Mouse (Mus musculus) megakaryocyte-erythroid progenitor cell, adult 5-6 weeks (primary cell): Measurements from ENCODE around the gene Fbxw7. TPM values are rescaled to one million over a fixed set of nuclear protein-coding genes. Genes with fewer than 3 reads are reported as not detected.

ENCODE experiments used
- ATAC-seq: replicated peaks from 2 replicates; pipeline ENCODE4 v1.8.0; 2016; ENCODE audit warnings: mild to moderate bottlenecking, inconsistent platforms; ENCODE audit not compliant: severe bottlenecking, poor library complexity, low FRiP score, low TSS enrichment
- total RNA-seq, 2 experiments: library from RNA; stranded (forward) in 1 of 2; stranded (reverse) in 1 of 2; fragments of 200-1000, 215-1000 nt in 1 of 2; fragments of >200 nt in 1 of 2; fragmentation: Nextera tagmentation in 1 of 2; gene quantifications; 2 replicates each; pipeline ENCODE4 v1.2.3; 2014 to 2017

Fbxw7 gene
- total RNA-seq, 2 experiments from 2014 or later, result 10.6 to 18.9 TPM

GRCm38 (mm10) chr3:84936252-84936651 lies 121.2 kb downstream of the Fbxw7 start:
- no peak for ATAC-seq

- peak; percentile 42; the same call in 1 of the 2 replicates for ATAC-seq
These were observed 121.9 kb downstream of the Fbxw7 start for GRCm38 (mm10) chr3:84936956-84937355.

DNA sequence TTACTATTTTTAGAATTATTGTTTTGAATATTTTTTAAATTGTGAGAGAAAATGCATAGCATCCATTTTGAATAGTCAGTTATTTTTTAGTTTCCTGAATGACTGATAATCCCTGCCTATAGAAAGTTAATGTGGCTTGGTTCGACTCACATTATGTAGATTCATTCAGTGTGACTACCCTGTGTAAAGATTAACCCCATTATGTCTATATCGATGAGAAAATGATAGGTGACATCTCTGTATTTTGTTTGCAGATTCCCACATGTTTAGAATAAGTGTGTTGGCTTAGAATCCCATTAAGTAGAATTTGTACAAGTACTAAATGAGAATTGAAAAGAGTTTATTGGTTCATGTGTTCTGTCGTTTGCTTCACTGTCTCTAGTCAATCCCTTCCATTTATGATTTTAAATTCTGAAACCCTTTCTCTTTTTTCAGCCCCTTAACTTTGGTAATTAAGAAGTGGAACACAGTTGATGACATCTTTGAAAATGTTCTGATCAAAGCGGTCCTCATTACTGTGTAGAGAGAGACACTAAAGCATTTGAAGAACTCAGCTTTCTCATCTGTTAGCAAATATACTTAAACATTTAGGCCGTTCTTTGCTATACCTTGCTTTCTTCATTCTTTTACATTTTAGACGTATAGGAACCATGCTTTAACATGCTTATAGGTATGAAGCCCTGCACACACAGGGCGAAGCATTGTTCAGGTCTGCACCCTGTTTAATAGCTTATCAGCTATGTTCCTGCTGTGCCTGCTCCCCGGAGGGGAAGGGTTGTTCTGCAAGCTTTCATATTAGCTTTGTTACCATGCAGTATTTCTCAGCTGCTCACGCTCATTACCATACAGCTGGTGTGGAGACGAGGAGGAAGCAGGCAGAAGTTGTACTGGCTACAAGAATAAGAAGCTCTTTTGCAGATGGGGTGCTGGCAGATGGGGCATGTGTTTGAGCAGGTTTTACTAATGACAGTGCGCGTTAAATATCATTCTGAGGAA lies 122.6 kb downstream of the Fbxw7 start:
- peak; percentile 84 for ATAC-seq

DNA sequence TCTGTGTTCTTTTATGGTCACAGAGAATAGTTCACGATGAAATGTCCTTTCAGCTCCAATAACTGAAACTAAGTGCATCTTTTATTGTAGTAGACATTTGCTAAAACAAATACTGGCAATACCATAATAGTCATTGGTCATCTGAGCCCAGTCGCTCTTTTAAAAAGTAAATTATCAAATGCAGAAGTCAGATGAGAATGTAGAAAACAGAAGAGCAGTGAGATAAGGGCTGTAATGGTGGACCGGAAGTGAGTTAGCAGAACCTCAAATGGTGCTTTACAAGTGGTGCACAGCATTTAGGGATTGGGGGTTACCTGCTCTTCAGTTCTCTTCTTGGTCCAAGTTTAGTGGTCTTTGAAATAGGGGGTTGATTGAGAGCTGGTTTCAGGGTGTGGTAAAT lies 129.9 kb downstream of the Fbxw7 start:
- ATAC-seq, result peak; percentile 44; the same call in 1 of the 2 replicates

DNA sequence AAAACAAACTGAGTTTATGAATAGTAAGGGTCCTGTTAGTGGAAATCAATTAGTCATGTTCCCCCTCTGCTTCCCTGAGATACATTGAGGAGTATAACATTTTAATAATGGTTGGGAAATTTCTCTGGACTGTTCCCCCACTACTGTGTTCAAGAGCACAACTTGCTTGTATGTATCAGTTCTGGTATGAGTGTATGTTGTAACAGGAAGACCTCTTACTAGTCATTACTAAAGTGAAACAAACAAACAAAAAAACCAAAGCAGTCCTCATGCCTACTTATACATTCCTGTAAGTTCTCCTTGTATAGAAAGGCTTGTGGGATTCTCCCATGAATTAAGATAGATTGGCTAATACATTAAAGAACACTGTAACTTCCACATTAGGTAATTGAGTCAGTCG lies 131.3 kb downstream of the Fbxw7 start:
- no peak for ATAC-seq

- ATAC-seq, result no peak
These were observed 134.3 kb downstream of the Fbxw7 start for GRCm38 (mm10) chr3:84949387-84949786.

DNA sequence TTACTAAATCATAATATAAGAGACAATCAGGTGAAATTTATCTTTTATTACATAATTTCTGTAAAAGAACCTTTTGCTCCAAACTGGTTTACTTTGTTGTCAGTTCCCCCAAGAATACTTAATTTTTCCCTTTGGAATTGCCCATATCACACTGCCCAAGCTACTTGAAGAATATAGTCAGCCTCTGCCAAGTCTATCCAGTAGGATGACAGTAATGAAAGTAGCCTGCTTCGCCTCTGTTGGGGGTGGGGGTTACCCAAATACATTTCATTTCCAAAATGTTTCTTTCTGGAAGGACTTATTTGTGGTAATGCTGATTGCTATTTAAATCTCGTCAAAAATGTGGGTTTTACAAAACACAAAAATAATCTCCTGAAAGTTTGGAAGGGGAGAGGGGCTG lies 136.6 kb downstream of the Fbxw7 start:
- ATAC-seq, result no peak

- ATAC-seq, result no peak
These were observed 137.1 kb downstream of the Fbxw7 start for GRCm38 (mm10) chr3:84952135-84952534.

- no peak for ATAC-seq
These were observed 137.6 kb downstream of the Fbxw7 start for GRCm38 (mm10) chr3:84952585-84953187.

DNA sequence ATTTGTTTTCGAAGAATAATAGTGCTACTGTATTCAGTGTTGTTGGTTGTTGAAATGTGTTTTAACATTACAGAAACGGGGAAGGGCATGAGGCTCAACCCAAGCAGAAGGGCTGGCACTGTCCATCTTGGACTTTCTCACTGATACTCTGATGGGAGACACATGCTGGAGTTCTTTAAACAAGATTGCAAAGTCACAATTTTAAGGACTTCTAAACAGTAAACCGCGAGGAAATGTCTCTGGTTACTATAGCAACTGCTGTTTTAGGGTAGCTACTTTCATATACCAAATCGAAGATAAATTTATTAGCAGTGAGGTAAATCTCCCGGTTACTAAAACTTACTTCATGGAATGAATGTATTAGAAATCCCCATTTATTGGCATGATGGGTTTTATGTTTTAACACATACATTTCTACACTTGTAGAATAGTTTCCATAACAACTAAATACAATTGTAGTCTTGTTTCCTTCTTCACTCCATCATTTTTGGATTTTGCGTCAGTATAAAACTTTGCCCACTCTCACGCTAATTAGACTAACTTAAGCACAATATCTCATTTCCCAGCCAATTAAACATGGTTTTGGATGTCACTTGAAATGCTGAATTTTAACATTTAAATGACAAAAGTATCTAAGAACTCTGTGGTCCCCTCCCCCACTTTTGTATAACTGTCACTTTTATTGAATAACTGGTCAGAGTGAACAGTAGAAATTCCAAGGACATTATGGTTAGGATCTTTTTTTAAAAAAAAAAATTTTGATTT lies 140.1 kb downstream of the Fbxw7 start:
- no peak for ATAC-seq

- no peak for ATAC-seq
These were observed 140.8 kb downstream of the Fbxw7 start for GRCm38 (mm10) chr3:84955857-84956256.

DNA sequence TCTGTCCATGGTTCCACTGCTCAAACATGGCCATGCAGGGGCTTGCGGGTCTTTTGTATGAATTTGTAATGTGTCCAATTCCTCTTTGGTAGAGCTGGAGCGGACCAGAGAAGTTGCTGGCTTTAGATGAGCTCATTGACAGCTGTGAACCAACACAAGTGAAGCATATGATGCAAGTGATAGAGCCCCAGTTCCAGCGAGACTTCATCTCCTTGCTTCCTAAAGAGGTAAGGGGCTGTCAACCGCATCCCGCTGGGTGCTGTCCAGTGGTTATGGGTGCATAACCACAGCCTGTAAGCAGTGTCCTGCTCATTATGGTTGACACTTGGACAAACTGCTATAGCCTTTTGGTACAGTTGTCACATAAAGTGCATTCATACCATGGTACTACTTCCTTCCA lies 150.1 kb downstream of the Fbxw7 start:
- no peak for ATAC-seq

- no peak for ATAC-seq
These were observed 152.3 kb downstream of the Fbxw7 start for GRCm38 (mm10) chr3:84967364-84967763.

- ATAC-seq, result no peak
These were observed 156.5 kb downstream of the Fbxw7 start for GRCm38 (mm10) chr3:84971561-84971960.

DNA sequence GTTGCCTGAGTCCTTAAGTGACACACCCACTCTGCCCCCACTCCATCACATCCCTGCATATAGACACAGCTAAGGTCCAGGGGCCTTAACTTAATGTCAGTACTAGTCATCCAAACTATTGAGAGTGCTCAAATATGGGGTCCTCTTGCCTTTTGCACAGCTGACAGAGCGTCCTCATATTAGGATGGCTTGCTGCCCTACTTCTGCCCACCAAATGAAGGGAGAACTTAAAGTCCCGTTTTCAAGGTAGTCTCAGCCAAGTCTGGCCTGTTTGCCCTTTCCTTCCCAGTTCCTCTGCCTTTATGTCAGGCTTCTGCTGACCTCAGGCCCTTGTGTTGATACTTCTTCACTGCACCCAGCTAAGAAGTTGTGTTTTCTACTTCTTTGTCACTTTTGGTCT lies 157.8 kb downstream of the Fbxw7 start:
- ATAC-seq, result no peak

DNA sequence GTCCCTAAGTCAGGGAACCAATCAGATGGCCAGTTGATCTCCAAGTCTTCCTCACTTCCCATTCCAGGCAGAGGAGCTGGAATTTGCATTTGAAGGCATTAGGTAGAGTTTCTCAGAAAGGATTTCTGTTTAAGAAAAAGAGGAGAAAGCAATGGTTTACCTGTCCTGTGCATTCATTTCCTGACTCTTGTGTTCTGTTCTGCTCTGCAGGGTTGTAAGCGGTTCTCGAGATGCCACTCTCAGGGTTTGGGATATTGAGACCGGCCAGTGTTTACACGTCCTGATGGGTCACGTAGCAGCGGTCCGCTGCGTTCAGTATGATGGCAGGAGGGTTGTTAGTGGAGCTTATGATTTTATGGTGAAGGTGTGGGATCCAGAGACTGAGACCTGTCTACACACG lies 159.1 kb downstream of the Fbxw7 start:
- ATAC-seq, result no peak

DNA sequence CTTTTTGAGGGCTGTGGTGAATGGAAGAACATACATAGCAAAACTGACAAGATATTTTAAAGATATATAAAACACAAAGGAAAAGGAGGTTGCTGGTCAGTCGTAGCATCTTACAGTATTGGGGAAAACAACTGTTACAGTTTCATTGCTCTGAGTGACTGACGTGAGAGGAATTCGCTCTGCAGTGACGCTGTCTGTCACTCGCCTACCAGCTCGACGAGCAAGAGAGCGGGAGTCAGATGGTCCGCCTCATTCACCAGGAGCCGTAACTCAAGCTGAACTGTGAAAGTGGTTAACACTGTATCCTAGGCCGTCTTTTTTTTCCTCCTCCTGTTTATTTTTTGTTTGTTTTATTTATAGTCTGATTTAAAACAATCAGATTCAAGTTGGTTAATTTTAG lies 163.6 kb downstream of the Fbxw7 start:
- ATAC-seq, result no peak

GRCm38 (mm10) chr3:84980158-84980557 lies 165.1 kb downstream of the Fbxw7 start:
- ATAC-seq, result no peak

- ATAC-seq, result no peak
These were observed 167.6 kb downstream of the Fbxw7 start for GRCm38 (mm10) chr3:84982688-84983087.

DNA sequence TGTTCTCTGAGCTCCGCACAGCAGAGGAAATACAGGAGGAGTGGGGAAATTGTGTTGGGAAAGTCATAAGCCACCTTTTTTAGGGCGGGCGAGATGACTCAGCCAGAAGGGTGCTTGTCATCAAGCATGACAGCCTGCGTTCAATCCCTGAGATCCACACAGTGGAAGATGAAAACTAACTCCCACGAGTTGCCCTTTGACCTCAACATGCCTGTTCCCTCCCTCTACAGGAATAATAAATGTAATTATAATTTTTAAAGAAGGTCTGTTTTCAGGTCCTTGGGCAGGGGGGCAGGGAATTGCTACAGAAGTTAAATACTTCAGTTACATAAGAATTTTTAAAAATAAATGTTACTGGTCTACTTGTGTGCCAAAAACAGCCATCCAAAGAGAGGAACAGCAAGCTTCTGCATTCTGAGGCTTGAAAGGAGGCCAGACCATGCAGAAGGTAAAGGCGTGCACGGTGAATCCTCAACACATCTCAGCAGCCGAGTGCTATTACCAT lies 170.1 kb downstream of the Fbxw7 start:
- no peak for ATAC-seq
